Mouse (Mus musculus) liver, postnatal 0 days (tissue): ENCODE measurements around the gene Stra6.

ENCODE experiments used
- CTCF ChIP-seq: sonication (generic); IDR thresholded peaks from 2 replicates; pipeline ENCODE4 v1.5.1; 2016; ENCODE audit warnings: antibody characterized with exemption, low read depth
- EP300 ChIP-seq: IDR thresholded peaks from 2 replicates; pipeline ENCODE4 v1.6.1; 2016; ENCODE audit warnings: antibody characterized with exemption, low read depth, mild to moderate bottlenecking

GRCm38 (mm10) chr9:58066731-58067095, 3.1 kb downstream of the Stra6 start:
- TF ChIP-seq CTCF (no peak), EP300 (no peak)
